Mouse (Mus musculus) midbrain, embryonic 10.5 days (tissue): ENCODE measurements at regions not wholly inside any gene's neighbourhood (a gene's known extent, or its start where the extent isn't known, plus 50 kb on each side); places are given as distances from the start of the nearest gene placed in this dataset.

Experiments
- DNase-seq: peaks from one replicate; pipeline ENCODE4 v3.0.0-alpha.2; 2017; ENCODE audit warnings: low spot score
- H3K27ac ChIP-seq: fragments of 300-500 bp; sonication (generic); replicated peaks from 2 replicates; pipeline ENCODE4 v1.5.1; 2016; ENCODE audit warnings: mild to moderate bottlenecking
- H3K27me3 ChIP-seq: fragments of 300-500 bp; sonication (generic); 2 replicates; pipeline ENCODE4 v1.6.1; 2016; ENCODE audit warnings: low read depth, mild to moderate bottlenecking; ENCODE audit not compliant: poor library complexity, severe bottlenecking
- H3K36me3 ChIP-seq: fragments of 300-500 bp; sonication (generic); 2 replicates; pipeline ENCODE4 v1.6.1; 2016; ENCODE audit warnings: mild to moderate bottlenecking, moderate library complexity
- H3K4me1 ChIP-seq: fragments of 300-500 bp; sonication (generic); 2 replicates; pipeline ENCODE4 v1.6.1; 2016
- H3K4me3 ChIP-seq: fragments of 300-500 bp; sonication (generic); 2 replicates; pipeline ENCODE4 v1.5.1; 2016; ENCODE audit warnings: mild to moderate bottlenecking, moderate library complexity
- H3K9me3 ChIP-seq: fragments of 300-500 bp; sonication (generic); replicated peaks from 2 replicates; pipeline ENCODE4 v1.6.1; 2016; ENCODE audit warnings: mild to moderate bottlenecking
- WGBS: fragments of 180-500 bp; shearing (Covaris S2); methylation state at CpG from one replicate; pipeline ENCODE4 v1.1.7; 2016; 5-methylcytosine and 5-hydroxymethylcytosine counted together

- WGBS: 94% methylated on average over 2 of the region's 2 CpGs
- no peaks in the 10 kb centered on the region for H3K9me3 ChIP-seq
Measured at GRCm38 (mm10) chr4:31499888-31500287, 464.0 kb upstream of the Map3k7 start.

GRCm38 (mm10) chr4:31500432-31500831, 463.5 kb upstream of the Map3k7 start:
- Histone ChIP-seq H3K36me3 (no peaks in the 10 kb centered on the region), H3K4me3 (no peak overlapping the region), H3K27me3 (no peaks in the 10 kb centered on the region), H3K27ac (no peak overlapping the region), H3K4me1 (no peaks in the 10 kb centered on the region), H3K9me3 (no peaks in the 10 kb centered on the region)
- no peak for DNase-seq
- WGBS: 86% methylated on average over 4 of the region's 4 CpGs

More at GRCm38 (mm10) chr4:31499888-31500287, 464.0 kb upstream of the Map3k7 start:
- H3K36me3 ChIP-seq: no peaks in the 10 kb centered on the region
- no peak overlapping the region for H3K27ac ChIP-seq
- no peak overlapping the region for H3K4me3 ChIP-seq
- H3K27me3 ChIP-seq: no peaks in the 10 kb centered on the region
- H3K4me1 ChIP-seq: no peaks in the 10 kb centered on the region
- DNase-seq: no peak

- no peak overlapping the region for H3K27ac ChIP-seq
- WGBS: 68% methylated on average over 4 of the region's 4 CpGs
Measured at GRCm38 (mm10) chr4:31525638-31526207, 438.2 kb upstream of the Map3k7 start.

DNA sequence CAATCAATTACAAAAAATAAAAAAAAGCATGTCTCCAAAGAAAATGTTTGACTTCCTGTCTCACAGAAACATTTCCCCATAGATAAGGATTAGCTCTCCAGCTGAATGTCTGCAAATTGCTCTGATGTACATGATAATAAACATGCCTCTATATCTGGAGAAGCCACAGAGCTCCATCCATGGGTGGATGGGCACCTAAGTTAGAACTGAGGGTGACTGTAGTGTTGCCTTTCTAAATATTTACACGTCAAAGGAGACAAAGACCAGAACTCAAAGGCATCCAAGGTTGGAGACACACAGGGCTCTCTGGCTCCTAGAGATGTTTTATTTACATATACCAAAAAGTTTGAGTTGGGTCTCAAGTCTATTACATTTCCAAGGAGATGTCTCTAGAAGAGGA, 427.1 kb upstream of the Map3k7 start:
- H3K4me1 ChIP-seq: no peaks in the 10 kb centered on the region
- H3K27ac ChIP-seq: no peak overlapping the region
- DNase-seq: no peak
- H3K4me3 ChIP-seq: no peak overlapping the region
- WGBS: 71% methylated on average over 1 of the region's 1 CpGs
- H3K27me3 ChIP-seq: no peaks in the 10 kb centered on the region
- no peaks in the 10 kb centered on the region for H3K36me3 ChIP-seq
- no peaks in the 10 kb centered on the region for H3K9me3 ChIP-seq

More at GRCm38 (mm10) chr4:31525638-31526207, 438.2 kb upstream of the Map3k7 start:
- Histone ChIP-seq H3K9me3 (no peaks in the 10 kb centered on the region), H3K36me3 (no peaks in the 10 kb centered on the region), H3K4me3 (no peak overlapping the region), H3K27me3 (no peaks in the 10 kb centered on the region), H3K4me1 (no peaks in the 10 kb centered on the region)
- no peak for DNase-seq

DNA sequence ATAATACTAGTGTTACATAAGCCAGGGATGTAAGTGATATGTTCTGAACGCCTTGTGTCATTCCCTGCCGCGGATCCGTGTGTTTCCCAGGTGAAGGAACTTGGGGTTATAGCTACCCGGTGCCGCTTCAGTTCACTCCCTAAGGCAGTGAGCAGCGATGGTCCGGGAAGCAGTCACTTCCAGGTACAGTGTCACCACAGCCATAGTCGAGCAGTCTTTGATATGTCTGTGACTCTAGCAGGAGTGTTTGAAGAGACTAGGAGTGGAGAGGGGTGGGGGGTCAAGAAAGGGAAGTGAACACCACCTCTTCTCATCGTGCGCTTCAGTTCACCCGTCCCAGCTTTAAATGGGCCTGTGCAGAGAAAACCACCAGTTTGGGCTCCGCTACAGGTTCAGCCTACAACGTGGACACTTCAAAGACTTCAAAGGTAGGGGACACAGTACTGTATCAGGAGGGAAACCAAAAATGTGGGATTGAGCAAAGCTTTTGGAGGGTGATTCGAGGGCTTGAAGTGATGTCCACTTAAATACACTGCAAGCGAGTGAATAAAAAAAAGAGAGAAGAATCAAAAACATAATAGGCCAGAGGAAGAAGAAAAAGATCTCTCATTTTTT, 410.0 kb upstream of the Map3k7 start:
- Histone ChIP-seq H3K4me3 (no peak overlapping the region), H3K36me3 (no peaks in the 10 kb centered on the region), H3K27ac (no peak overlapping the region), H3K4me1 (no peaks in the 10 kb centered on the region), H3K27me3 (no peaks in the 10 kb centered on the region), H3K9me3 (no peaks in the 10 kb centered on the region)
- 93% methylated on average over 16 of the region's 16 CpGs for WGBS
- no peak for DNase-seq

GRCm38 (mm10) chr4:31555077-31555476, 408.8 kb upstream of the Map3k7 start:
- WGBS: 91% methylated on average over 1 of the region's 1 CpGs
- Histone ChIP-seq H3K36me3 (no peaks in the 10 kb centered on the region), H3K9me3 (no peaks in the 10 kb centered on the region), H3K27ac (no peak overlapping the region), H3K27me3 (no peaks in the 10 kb centered on the region), H3K4me3 (no peak overlapping the region), H3K4me1 (no peaks in the 10 kb centered on the region)
- no peak for DNase-seq

DNA sequence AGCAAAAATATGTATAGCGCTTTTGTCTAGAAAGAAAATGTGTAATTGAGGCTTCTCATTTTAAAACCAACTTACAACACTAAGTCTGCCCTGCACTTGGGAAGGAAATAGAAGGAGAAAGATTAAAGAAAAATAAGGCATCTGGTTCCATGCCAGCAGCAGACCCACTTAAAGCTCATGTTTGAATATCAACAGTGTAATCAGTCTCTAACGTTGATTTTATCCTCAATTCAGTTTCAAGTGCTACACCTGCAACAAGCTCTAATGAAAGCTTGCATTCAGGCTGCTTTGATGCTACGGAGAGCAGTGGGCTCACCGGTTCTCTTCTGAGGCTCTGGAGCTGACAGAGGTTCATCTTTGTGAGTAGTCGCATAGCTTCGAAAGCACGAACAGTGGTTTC, 406.6 kb upstream of the Map3k7 start:
- Histone ChIP-seq H3K27me3 (no peaks in the 10 kb centered on the region), H3K36me3 (no peaks in the 10 kb centered on the region), H3K9me3 (no peaks in the 10 kb centered on the region), H3K4me3 (no peak overlapping the region), H3K27ac (no peak overlapping the region), H3K4me1 (no peaks in the 10 kb centered on the region)
- WGBS: 91% methylated on average over 7 of the region's 7 CpGs
- DNase-seq: no peak

GRCm38 (mm10) chr4:31560305-31560704, 403.6 kb upstream of the Map3k7 start:
- no peak overlapping the region for H3K4me3 ChIP-seq
- no peaks in the 10 kb centered on the region for H3K36me3 ChIP-seq
- no peak overlapping the region for H3K27ac ChIP-seq
- 73% methylated on average over 4 of the region's 4 CpGs for WGBS
- peaks cover 1% of the 10 kb centered on the region; the same call in 1 of the 2 replicates for H3K27me3 ChIP-seq
- no peaks in the 10 kb centered on the region for H3K4me1 ChIP-seq
- H3K9me3 ChIP-seq: no peaks in the 10 kb centered on the region
- DNase-seq: no peak

GRCm38 (mm10) chr4:31561183-31561582, 402.7 kb upstream of the Map3k7 start:
- Histone ChIP-seq H3K9me3 (no peaks in the 10 kb centered on the region), H3K27ac (no peak overlapping the region), H3K4me3 (no peak overlapping the region), H3K27me3 (peaks cover 4% of the 10 kb centered on the region; the same call in 1 of the 2 replicates), H3K36me3 (no peaks in the 10 kb centered on the region), H3K4me1 (no peaks in the 10 kb centered on the region)
- whole genome bisulfite sequencing: 92% methylated on average over 10 of the region's 10 CpGs
- no peak for DNase-seq

GRCm38 (mm10) chr4:31561823-31562222, 402.1 kb upstream of the Map3k7 start:
- no peaks in the 10 kb centered on the region for H3K36me3 ChIP-seq
- H3K27ac ChIP-seq: no peak overlapping the region
- WGBS: 37% methylated on average over 3 of the region's 3 CpGs
- no peaks in the 10 kb centered on the region for H3K9me3 ChIP-seq
- H3K4me1 ChIP-seq: no peaks in the 10 kb centered on the region
- H3K4me3 ChIP-seq: no peak overlapping the region
- H3K27me3 ChIP-seq: peaks cover 4% of the 10 kb centered on the region; the same call in 1 of the 2 replicates
- DNase-seq: no peak

- no peak for DNase-seq
- WGBS: 66% methylated on average over 5 of the region's 5 CpGs
- Histone ChIP-seq H3K4me1 (no peaks in the 10 kb centered on the region), H3K9me3 (no peaks in the 10 kb centered on the region), H3K27me3 (peaks cover 4% of the 10 kb centered on the region; the same call in 1 of the 2 replicates), H3K27ac (no peak overlapping the region), H3K36me3 (no peaks in the 10 kb centered on the region), H3K4me3 (no peak overlapping the region)
Measured at GRCm38 (mm10) chr4:31566158-31566557, 397.7 kb upstream of the Map3k7 start.

DNA sequence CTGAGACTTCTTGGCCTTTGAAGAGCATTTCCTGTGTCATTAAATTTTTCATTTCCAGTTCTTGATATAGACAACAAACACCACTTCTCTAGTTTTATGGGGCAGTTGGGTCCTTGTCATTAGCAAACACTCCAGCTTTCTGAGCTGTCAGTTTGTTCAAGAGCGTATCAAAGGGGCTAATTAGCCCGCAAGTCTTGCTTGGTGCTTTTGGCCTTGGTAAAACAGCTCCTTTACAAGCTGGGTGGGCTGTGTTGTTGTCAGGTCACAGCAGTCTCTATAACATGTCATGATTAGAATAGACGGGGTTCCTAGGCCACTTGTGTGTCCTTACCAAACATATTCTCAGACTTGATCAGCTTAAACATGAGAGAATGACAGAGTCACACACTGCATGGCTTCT, 397.1 kb upstream of the Map3k7 start:
- no peak overlapping the region for H3K4me3 ChIP-seq

GRCm38 (mm10) chr4:31569687-31570086, 394.2 kb upstream of the Map3k7 start:
- no peaks in the 10 kb centered on the region for H3K9me3 ChIP-seq
- no peak for DNase-seq
- 81% methylated on average over 1 of the region's 1 CpGs for WGBS

More for the DNA sequence above, 397.1 kb upstream of the Map3k7 start:
- DNase-seq: no peak
- no peaks in the 10 kb centered on the region for H3K9me3 ChIP-seq
- 62% methylated on average over 3 of the region's 3 CpGs for WGBS
- H3K36me3 ChIP-seq: no peaks in the 10 kb centered on the region
- no peaks in the 10 kb centered on the region for H3K4me1 ChIP-seq
- no peak overlapping the region for H3K27ac ChIP-seq
- H3K27me3 ChIP-seq: peaks cover 4% of the 10 kb centered on the region; the same call in 1 of the 2 replicates

More at GRCm38 (mm10) chr4:31569687-31570086, 394.2 kb upstream of the Map3k7 start:
- no peak overlapping the region for H3K27ac ChIP-seq
- no peaks in the 10 kb centered on the region for H3K36me3 ChIP-seq
- H3K27me3 ChIP-seq: peaks cover 4% of the 10 kb centered on the region; the same call in 1 of the 2 replicates
- no peaks in the 10 kb centered on the region for H3K4me1 ChIP-seq
- no peak overlapping the region for H3K4me3 ChIP-seq
